Mouse (Mus musculus): ENCODE results near the gene Olfr821.

DNA sequence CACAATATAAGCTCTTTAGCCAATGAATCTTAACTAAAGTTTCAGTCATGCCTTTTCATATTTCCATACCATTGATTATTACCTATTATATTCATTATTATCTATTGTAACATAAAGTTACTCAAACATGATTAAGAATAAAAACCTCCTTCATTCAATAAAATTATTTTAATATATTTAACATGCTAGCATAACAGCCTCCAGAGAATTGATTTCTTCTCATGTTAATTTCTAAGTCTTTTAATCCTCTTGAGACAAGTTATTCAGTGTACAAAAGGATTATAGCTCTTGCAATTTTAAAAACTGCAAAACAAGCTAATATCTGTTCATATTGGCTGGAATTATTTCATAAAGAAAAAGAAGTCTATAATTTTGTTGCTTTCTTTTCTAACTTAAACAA lies at the start of gene Olfr821:
- TF ChIP-seq CTCF (IDR thresholded peaks at IDR 0.05; ENCODE audit: low read depth, low read length) = no peak
- TF ChIP-seq POLR2A (IDR thresholded peaks at IDR 0.05; ENCODE audit: borderline replicate concordance, low read depth, low read length) = no peak
